Mouse (Mus musculus) liver, postnatal 0 days (tissue): ENCODE measurements at regions not wholly inside any gene's neighbourhood (a gene's known extent, or its start where the extent isn't known, plus 50 kb on each side); places are given as distances from the start of the nearest gene placed in this dataset.

Source experiments
- CTCF ChIP-seq: sonication (generic); IDR thresholded peaks from 2 replicates; pipeline ENCODE4 v1.5.1; 2016; ENCODE audit warnings: antibody characterized with exemption, low read depth
- EP300 ChIP-seq: IDR thresholded peaks from 2 replicates; pipeline ENCODE4 v1.6.1; 2016; ENCODE audit warnings: antibody characterized with exemption, low read depth, mild to moderate bottlenecking

DNA sequence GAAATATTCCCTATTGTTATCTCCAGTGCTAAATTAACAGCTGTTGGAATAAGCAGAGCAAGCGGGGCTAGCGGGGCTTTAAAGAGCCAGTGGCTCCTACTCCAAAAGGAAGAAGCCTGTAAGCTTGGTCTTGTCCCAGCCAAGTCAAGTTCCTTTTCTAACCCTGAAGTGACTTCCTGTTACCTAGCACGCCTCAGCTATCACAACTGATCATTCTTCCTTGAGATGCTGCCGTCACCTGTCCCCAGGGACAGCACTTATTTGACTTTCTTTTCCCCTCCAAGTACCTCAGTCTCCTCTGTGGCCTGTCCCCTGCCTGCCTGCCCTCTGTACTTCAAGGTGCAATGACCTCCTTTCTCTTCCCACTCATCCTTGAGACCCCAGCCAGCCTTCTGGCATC lies 57.4 kb upstream of the Cpeb4 start:
- TF ChIP-seq EP300 (no peak), CTCF (no peak)
